Comparison of ENCODE assay signal across 14 mouse cellular contexts in genomic region chr16:36640993-36641392, GRCm38 (mm10). TPM values are rescaled to one million over a fixed set of nuclear protein-coding genes. Genes with fewer than 3 reads are reported as not detected.
"Had no signal": no experiment of that assay in that cellular context is flagged by ENCODE, and none has a peak within 500 bp of the region (broad histone marks: within the 10 kb centered on the region; RNA-seq: fewer than 3 reads in every experiment).

No protein-coding gene starts in this region.

- DNase-seq: kidney, adult 2 months; kidney, postnatal 25 days; liver; liver, embryonic 13.5 days; lung, adult 18-20 months; thymus, adult 18-20 months; thymus, postnatal 14 days had no signal

- H3K4me2 ChIP-seq: kidney, embryonic 15.5 days; limb, embryonic 12.5 days; liver, embryonic 13.5 days; midbrain, embryonic 13.5 days; neural tube, embryonic 15.5 days had no signal

- ATAC-seq: lung, postnatal 0 days; midbrain, embryonic 13.5 days had no signal

- H3K9ac ChIP-seq: kidney, embryonic 15.5 days; limb, embryonic 12.5 days; liver, embryonic 13.5 days; midbrain, embryonic 13.5 days; neural tube, embryonic 15.5 days had no signal

- H3K9me3 ChIP-seq: liver, embryonic 13.5 days; midbrain, embryonic 13.5 days; neural tube, embryonic 15.5 days had no signal

- H3K4me3 ChIP-seq: kidney, embryonic 15.5 days; limb, embryonic 12.5 days; liver, embryonic 13.5 days; midbrain, embryonic 13.5 days; myocyte; neural tube, embryonic 15.5 days had no signal

- H3K4me1 ChIP-seq: kidney, embryonic 15.5 days; limb, embryonic 12.5 days; liver, embryonic 13.5 days; midbrain, embryonic 13.5 days; neural tube, embryonic 15.5 days had no signal

- H3K27ac ChIP-seq: kidney, embryonic 15.5 days; limb, embryonic 12.5 days; liver, embryonic 13.5 days; midbrain, embryonic 13.5 days; neural tube, embryonic 15.5 days had no signal

- H3K27me3 ChIP-seq: kidney, embryonic 15.5 days; limb, embryonic 12.5 days; liver, embryonic 13.5 days; midbrain, embryonic 13.5 days; neural tube, embryonic 15.5 days had no signal

- H3K36me3 ChIP-seq: kidney, embryonic 15.5 days; limb, embryonic 12.5 days; liver, embryonic 13.5 days; midbrain, embryonic 13.5 days; neural tube, embryonic 15.5 days had no signal

RNA-seq across cellular contexts. Expression of gene Cd86, which starts 24.9 kb away (rescaled TPM):
- polyA plus RNA-seq: myocyte had no signal

RNA-seq across cellular contexts. Expression of gene Ildr1, which starts 52.8 kb away (rescaled TPM):
- polyA plus RNA-seq: midbrain, embryonic 13.5 days; myocyte; neural tube, embryonic 11.5 days had no signal
